Mouse (Mus musculus) brain, adult 2 months (tissue): ENCODE data around the gene Celsr2.

Source experiments
- DNase-seq: peaks from one replicate; pipeline ENCODE4 v3.0.0; 2011; ENCODE audit warnings: low read depth, low spot score

Gene Celsr2

GRCm38 (mm10) chr3:108378875-108379663 is 36.3 kb downstream of the Celsr2 start:
- DNase-seq, result peak; percentile 73

GRCm38 (mm10) chr3:108372691-108373090 is 42.7 kb downstream of the Celsr2 start:
- no peak for DNase-seq

GRCm38 (mm10) chr3:108372274-108372673 is 43.1 kb downstream of the Celsr2 start:
- DNase-seq, result peak; percentile 71

- DNase-seq, result no peak
Observed at GRCm38 (mm10) chr3:108368721-108369120, 46.6 kb downstream of the Celsr2 start.

- DNase-seq, result no peak
Observed at GRCm38 (mm10) chr3:108367828-108368227, 47.5 kb downstream of the Celsr2 start.

GRCm38 (mm10) chr3:108367173-108367572 is 48.2 kb downstream of the Celsr2 start:
- peak; percentile 63 for DNase-seq

GRCm38 (mm10) chr3:108364270-108364995 is 50.9 kb downstream of the Celsr2 start, which contains the start of gene Mybphl:
TSS of gene Mybphl (plus strand) at chr3:108364911.
- no peak for DNase-seq

- DNase-seq, result peak; percentile 78
Observed at GRCm38 (mm10) chr3:108363626-108364025, 51.7 kb downstream of the Celsr2 start.

GRCm38 (mm10) chr3:108360894-108361293 is 54.5 kb downstream of the Celsr2 start:
- no peak for DNase-seq

- DNase-seq, result peak; percentile 93
Observed at GRCm38 (mm10) chr3:108358445-108358844, 56.9 kb downstream of the Celsr2 start.

- DNase-seq, result peak; percentile 56
Observed at GRCm38 (mm10) chr3:108357051-108357450, 58.3 kb downstream of the Celsr2 start.

- DNase-seq, result peak; percentile 32
Observed at GRCm38 (mm10) chr3:108355245-108355644, 60.1 kb downstream of the Celsr2 start.

GRCm38 (mm10) chr3:108348376-108348775 is 67.0 kb downstream of the Celsr2 start:
- peak; percentile 52 for DNase-seq

GRCm38 (mm10) chr3:108345855-108346254 is 69.5 kb downstream of the Celsr2 start:
- no peak for DNase-seq

GRCm38 (mm10) chr3:108342185-108342584 is 73.2 kb downstream of the Celsr2 start:
- DNase-seq, result peak; percentile 29

- peak; percentile 59 for DNase-seq
Observed at GRCm38 (mm10) chr3:108341040-108341439, 74.3 kb downstream of the Celsr2 start.
